Mouse (Mus musculus): Measurements from ENCODE around the gene Mov10l1.

- no peak for TF ChIP-seq CTCF (IDR thresholded peaks at IDR 0.05; ENCODE audit: low read depth, low read length)
- TF ChIP-seq POLR2AphosphoS5 (IDR thresholded peaks at IDR 0.05; ENCODE audit: insufficient replicate concordance, low read depth, low read length), result no peak
Measured at GRCm38 (mm10) chr15:89063001-89063400, 80.3 kb downstream of the Mov10l1 start.
